Mouse (Mus musculus) liver, embryonic 12.5 days (tissue): Measurements from ENCODE around the gene Kcnb1. TPM values are rescaled to one million over a fixed set of nuclear protein-coding genes. Genes with fewer than 3 reads are reported as not detected.
"Not testable (repeated sequence)": the region's sequence is repeated elsewhere in the genome, so short reads cannot be mapped to it uniquely, and the experiment has no call there.

Experiments
- ATAC-seq: fragments of 200-750 bp; cut with Nextera tagmentation; 2 replicates; pipeline ENCODE4 v1.8.0; 2017; ENCODE audit warnings: moderate number of reproducible peaks, mild to moderate bottlenecking, moderate library complexity
- H3K27ac ChIP-seq: fragments of 300-500 bp; sonication (generic); 2 replicates; pipeline ENCODE4 v1.5.1; 2016; ENCODE audit warnings: mild to moderate bottlenecking
- H3K27me3 ChIP-seq: fragments of 300-500 bp; sonication (generic); replicated peaks from 2 replicates; pipeline ENCODE4 v1.6.1; 2016; ENCODE audit warnings: mild to moderate bottlenecking, moderate library complexity
- H3K36me3 ChIP-seq: fragments of 300-500 bp; sonication (generic); 2 replicates; pipeline ENCODE4 v1.6.1; 2016; ENCODE audit warnings: mild to moderate bottlenecking, moderate library complexity
- H3K4me1 ChIP-seq: fragments of 300-500 bp; sonication (generic); 2 replicates; pipeline ENCODE4 v1.6.1; 2016
- H3K4me2 ChIP-seq: fragments of 300-500 bp; sonication (generic); 2 replicates; pipeline ENCODE4 v1.6.1; 2016; ENCODE audit warnings: mild to moderate bottlenecking, moderate library complexity
- H3K4me3 ChIP-seq: fragments of 300-500 bp; sonication (generic); 2 replicates; pipeline ENCODE4 v1.5.1; 2016; ENCODE audit warnings: mild to moderate bottlenecking, moderate library complexity
- H3K9ac ChIP-seq: fragments of 300-500 bp; sonication (generic); 2 replicates; pipeline ENCODE4 v1.6.1; 2016; ENCODE audit warnings: mild to moderate bottlenecking, moderate library complexity
- H3K9me3 ChIP-seq: fragments of 300-500 bp; sonication (generic); replicated peaks from 2 replicates; pipeline ENCODE4 v1.6.1; 2016; ENCODE audit warnings: mild to moderate bottlenecking, moderate library complexity
- WGBS: fragments of 180-500 bp; shearing (Covaris S2); methylation state at CpG from one replicate; pipeline ENCODE4 v1.1.7; 2016; ENCODE audit not compliant: insufficient replicate concordance; 5-methylcytosine and 5-hydroxymethylcytosine counted together
- polyA plus RNA-seq: library from polyadenylated mRNA; unstranded; fragments of >200 nt; fragmentation: Nextera tagmentation; extraction: Ambion mirVana; gene quantifications from 2 replicates; pipeline ENCODE4 v1.2.1, GENCODE M21; 2016

Kcnb1 gene
- polyA plus RNA-seq, 1 experiment from 2014 or later = 0.43 TPM

GRCm38 (mm10) chr2:167221159-167221845 is 31.3 kb upstream of the Kcnb1 start:
- Histone ChIP-seq H3K9ac (no peak overlapping the region), H3K27ac (no peak overlapping the region), H3K4me1 (no peaks in the 10 kb centered on the region), H3K4me2 (no peak overlapping the region), H3K36me3 (no peaks in the 10 kb centered on the region), H3K4me3 (no peak overlapping the region), H3K27me3 (no peaks in the 10 kb centered on the region), H3K9me3 (no peaks in the 10 kb centered on the region)
- WGBS = 69% methylated on average over 13 of the region's 13 CpGs
- ATAC-seq = no peak

- Histone ChIP-seq H3K4me1 (no peaks in the 10 kb centered on the region), H3K36me3 (no peaks in the 10 kb centered on the region), H3K4me2 (no peak overlapping the region), H3K27me3 (no peaks in the 10 kb centered on the region), H3K27ac (no peak overlapping the region), H3K9me3 (no peaks in the 10 kb centered on the region), H3K9ac (no peak overlapping the region), H3K4me3 (no peak overlapping the region)
- ATAC-seq = no peak
- WGBS = 62% methylated on average over 5 of the region's 5 CpGs
These were observed 30.8 kb upstream of the Kcnb1 start for GRCm38 (mm10) chr2:167220736-167221135.

GRCm38 (mm10) chr2:167219154-167219775 is 29.3 kb upstream of the Kcnb1 start:
- Histone ChIP-seq H3K36me3 (no peaks in the 10 kb centered on the region), H3K27ac (no peak overlapping the region), H3K27me3 (no peaks in the 10 kb centered on the region), H3K4me1 (no peaks in the 10 kb centered on the region), H3K4me3 (no peak overlapping the region), H3K9ac (no peak overlapping the region), H3K4me2 (no peak overlapping the region), H3K9me3 (no peaks in the 10 kb centered on the region)
- 35% methylated on average over 8 of the region's 8 CpGs for WGBS
- ATAC-seq = no peak

- no peak for ATAC-seq
- Histone ChIP-seq H3K4me3 (no peak overlapping the region), H3K9ac (no peak overlapping the region), H3K27ac (no peak overlapping the region), H3K4me1 (no peaks in the 10 kb centered on the region), H3K36me3 (no peaks in the 10 kb centered on the region), H3K27me3 (no peaks in the 10 kb centered on the region), H3K4me2 (no peak overlapping the region), H3K9me3 (no peaks in the 10 kb centered on the region)
- 74% methylated on average over 12 of the region's 12 CpGs for WGBS
These were observed 23.7 kb upstream of the Kcnb1 start for GRCm38 (mm10) chr2:167213666-167214065.

- no peak overlapping the region for H3K27ac ChIP-seq
- no peak overlapping the region for H3K9ac ChIP-seq
- no peak overlapping the region for H3K4me3 ChIP-seq
- no peaks in the 10 kb centered on the region; the same call in 1 of the 2 replicates for H3K27me3 ChIP-seq
- no peaks in the 10 kb centered on the region for H3K36me3 ChIP-seq
- 86% methylated on average over 3 of the region's 3 CpGs for WGBS
- no peaks in the 10 kb centered on the region for H3K4me1 ChIP-seq
- no peaks in the 10 kb centered on the region for H3K9me3 ChIP-seq
- ATAC-seq = no peak
- H3K4me2 ChIP-seq = no peak overlapping the region
These were observed 23.1 kb upstream of the Kcnb1 start for GRCm38 (mm10) chr2:167213076-167213475.

- WGBS = 80% methylated on average over 6 of the region's 6 CpGs
- ATAC-seq = no peak
- H3K4me1 ChIP-seq = no peaks in the 10 kb centered on the region
- H3K4me3 ChIP-seq = no peak overlapping the region
- H3K9ac ChIP-seq = no peak overlapping the region
- H3K27me3 ChIP-seq = no peaks in the 10 kb centered on the region; the same call in 1 of the 2 replicates
- H3K9me3 ChIP-seq = no peaks in the 10 kb centered on the region
- no peaks in the 10 kb centered on the region for H3K36me3 ChIP-seq
- no peak overlapping the region for H3K27ac ChIP-seq
- H3K4me2 ChIP-seq = no peak overlapping the region
These were observed 22.6 kb upstream of the Kcnb1 start for GRCm38 (mm10) chr2:167212551-167212950.

- H3K9ac ChIP-seq = no peak overlapping the region
- no peak overlapping the region for H3K4me3 ChIP-seq
- no peaks in the 10 kb centered on the region for H3K9me3 ChIP-seq
- H3K27me3 ChIP-seq = no peaks in the 10 kb centered on the region; the same call in 1 of the 2 replicates
- 68% methylated on average over 3 of the region's 3 CpGs for WGBS
- H3K4me1 ChIP-seq = no peaks in the 10 kb centered on the region
- H3K27ac ChIP-seq = no peak overlapping the region
- H3K4me2 ChIP-seq = no peak overlapping the region
- ATAC-seq = no peak
- no peaks in the 10 kb centered on the region for H3K36me3 ChIP-seq
These were observed 22.1 kb upstream of the Kcnb1 start for GRCm38 (mm10) chr2:167212089-167212488.

GRCm38 (mm10) chr2:167209900-167210299 is 19.9 kb upstream of the Kcnb1 start:
- H3K4me2 ChIP-seq = no peak overlapping the region
- 69% methylated on average over 9 of the region's 9 CpGs for WGBS
- no peak overlapping the region for H3K9ac ChIP-seq
- H3K4me3 ChIP-seq = no peak overlapping the region
- no peaks in the 10 kb centered on the region for H3K4me1 ChIP-seq
- H3K36me3 ChIP-seq = no peaks in the 10 kb centered on the region
- no peak overlapping the region for H3K27ac ChIP-seq
- H3K27me3 ChIP-seq = no peaks in the 10 kb centered on the region; the same call in 1 of the 2 replicates
- ATAC-seq = no peak
- no peaks in the 10 kb centered on the region for H3K9me3 ChIP-seq

GRCm38 (mm10) chr2:167208984-167209383 is 19.0 kb upstream of the Kcnb1 start:
- Histone ChIP-seq H3K27me3 (no peaks in the 10 kb centered on the region; the same call in 1 of the 2 replicates), H3K4me3 (no peak overlapping the region), H3K9ac (no peak overlapping the region), H3K36me3 (no peaks in the 10 kb centered on the region), H3K4me2 (no peak overlapping the region), H3K9me3 (no peaks in the 10 kb centered on the region), H3K27ac (no peak overlapping the region), H3K4me1 (no peaks in the 10 kb centered on the region)
- ATAC-seq = no peak
- WGBS = 54% methylated on average over 3 of the region's 3 CpGs

- Histone ChIP-seq H3K4me3 (no peak overlapping the region), H3K27ac (no peak overlapping the region), H3K9me3 (no peaks in the 10 kb centered on the region), H3K9ac (no peak overlapping the region), H3K36me3 (no peaks in the 10 kb centered on the region), H3K4me1 (no peaks in the 10 kb centered on the region), H3K4me2 (no peak overlapping the region), H3K27me3 (peaks cover 3% of the 10 kb centered on the region; the same call in 1 of the 2 replicates)
- ATAC-seq = no peak
- WGBS = 79% methylated on average over 18 of the region's 18 CpGs
These were observed 16.1 kb upstream of the Kcnb1 start for GRCm38 (mm10) chr2:167205918-167206629.

GRCm38 (mm10) chr2:167204686-167205085 is 14.7 kb upstream of the Kcnb1 start:
- not testable (repeated sequence) for H3K4me2 ChIP-seq, ATAC-seq, H3K4me3 ChIP-seq, H3K27ac ChIP-seq, H3K27me3 ChIP-seq, H3K36me3 ChIP-seq, H3K9ac ChIP-seq, H3K4me1 ChIP-seq, H3K9me3 ChIP-seq
- 69% methylated on average over 5 of the region's 5 CpGs for WGBS

- 61% methylated on average over 7 of the region's 7 CpGs for WGBS
- ATAC-seq = no peak
- peaks cover 3% of the 10 kb centered on the region; the same call in 1 of the 2 replicates for H3K27me3 ChIP-seq
These were observed 13.7 kb upstream of the Kcnb1 start for GRCm38 (mm10) chr2:167203505-167204166.

More at GRCm38 (mm10) chr2:167203505-167204166, 13.7 kb upstream of the Kcnb1 start:
- no peak overlapping the region for H3K27ac ChIP-seq
- H3K4me1 ChIP-seq = no peaks in the 10 kb centered on the region
- H3K9me3 ChIP-seq = no peaks in the 10 kb centered on the region
- H3K4me3 ChIP-seq = no peak overlapping the region
- H3K9ac ChIP-seq = no peak overlapping the region
- H3K4me2 ChIP-seq = no peak overlapping the region
- H3K36me3 ChIP-seq = no peaks in the 10 kb centered on the region
